Mouse (Mus musculus) erythroblast, embryonic 14.5 days (primary cell): ENCODE data around the gene Shisa9. TPM values are rescaled to one million over a fixed set of nuclear protein-coding genes. Genes with fewer than 3 reads are reported as not detected.

Source experiments
- H3K27me3 ChIP-seq: 2 replicates; pipeline ENCODE4 v1.6.1; 2012; ENCODE audit warnings: inconsistent platforms; ENCODE audit not compliant: control insufficient read depth
- H3K36me3 ChIP-seq: 2 replicates; pipeline ENCODE4 v1.6.1; 2012; ENCODE audit warnings: mild to moderate bottlenecking, inconsistent platforms; ENCODE audit not compliant: control insufficient read depth
- H3K4me1 ChIP-seq: 2 replicates; pipeline ENCODE4 v1.6.1; 2012; ENCODE audit warnings: inconsistent platforms; ENCODE audit not compliant: control insufficient read depth
- H3K4me3 ChIP-seq: replicated peaks from 2 replicates; pipeline ENCODE3; 2012; ENCODE audit warnings: moderate library complexity, mild to moderate bottlenecking, inconsistent platforms
- H3K9me3 ChIP-seq: 2 replicates; pipeline ENCODE4 v1.6.1; 2012; ENCODE audit warnings: low read length, inconsistent platforms, mixed read lengths; ENCODE audit not compliant: control insufficient read depth
- GATA1 ChIP-seq: IDR thresholded peaks from 2 replicates; pipeline ENCODE4 v1.6.1; 2012; ENCODE audit warnings: low read length, inconsistent platforms, mixed read lengths
- TAL1 ChIP-seq: IDR thresholded peaks from 3 replicates; pipeline ENCODE4 v1.6.1; 2012; ENCODE audit warnings: low read length, inconsistent platforms, mixed read lengths
- polyA plus RNA-seq: library from polyadenylated mRNA; stranded (reverse); fragments of >175 nt; gene quantifications from 2 replicates; pipeline ENCODE4 v1.2.3, GENCODE M21; 2012

Gene Shisa9
- polyA plus RNA-seq, 1 experiment: not detected

- H3K27me3 ChIP-seq: no peaks in the 10 kb centered on the region
- H3K36me3 ChIP-seq: no peaks in the 10 kb centered on the region
- TF ChIP-seq TAL1: no peak
- TF ChIP-seq GATA1: no peak
- no peaks in the 10 kb centered on the region for H3K4me1 ChIP-seq
- no peak overlapping the region for H3K4me3 ChIP-seq
- H3K9me3 ChIP-seq: no peaks in the 10 kb centered on the region
These were observed 51.0 kb downstream of the Shisa9 start for GRCm38 (mm10) chr16:12034868-12035267.

- H3K36me3 ChIP-seq: no peaks in the 10 kb centered on the region
- H3K9me3 ChIP-seq: no peaks in the 10 kb centered on the region
- TF ChIP-seq GATA1 (no peak), TAL1 (no peak)
- no peak overlapping the region for H3K4me3 ChIP-seq
- H3K4me1 ChIP-seq: no peaks in the 10 kb centered on the region
- H3K27me3 ChIP-seq: no peaks in the 10 kb centered on the region
These were observed 51.7 kb downstream of the Shisa9 start for GRCm38 (mm10) chr16:12035626-12036025.

- no peaks in the 10 kb centered on the region for H3K36me3 ChIP-seq
These were observed 57.0 kb downstream of the Shisa9 start for GRCm38 (mm10) chr16:12040935-12041334.

GRCm38 (mm10) chr16:12052051-12052450 lies 68.1 kb downstream of the Shisa9 start:
- Histone ChIP-seq H3K9me3 (no peaks in the 10 kb centered on the region), H3K4me1 (peaks cover 40% of the 10 kb centered on the region), H3K36me3 (no peaks in the 10 kb centered on the region), H3K27me3 (no peaks in the 10 kb centered on the region), H3K4me3 (no peak overlapping the region)
- TF ChIP-seq TAL1 (peak; percentile 52; the same call in 2 of the 3 replicates), GATA1 (no peak)

More at GRCm38 (mm10) chr16:12040935-12041334, 57.0 kb downstream of the Shisa9 start:
- H3K4me3 ChIP-seq: no peak overlapping the region
- TF ChIP-seq TAL1: no peak
- no peak for TF ChIP-seq GATA1
- H3K27me3 ChIP-seq: no peaks in the 10 kb centered on the region
- no peaks in the 10 kb centered on the region for H3K4me1 ChIP-seq
- no peaks in the 10 kb centered on the region for H3K9me3 ChIP-seq

- no peaks in the 10 kb centered on the region for H3K27me3 ChIP-seq
- H3K36me3 ChIP-seq: no peaks in the 10 kb centered on the region
- H3K4me3 ChIP-seq: no peak overlapping the region
- no peaks in the 10 kb centered on the region for H3K4me1 ChIP-seq
- no peaks in the 10 kb centered on the region for H3K9me3 ChIP-seq
- TF ChIP-seq TAL1: no peak
- TF ChIP-seq GATA1: no peak
These were observed 88.7 kb downstream of the Shisa9 start for GRCm38 (mm10) chr16:12072573-12072972.

GRCm38 (mm10) chr16:12076270-12076669 lies 92.4 kb downstream of the Shisa9 start:
- no peaks in the 10 kb centered on the region for H3K27me3 ChIP-seq
- no peaks in the 10 kb centered on the region for H3K4me1 ChIP-seq
- TF ChIP-seq GATA1: no peak
- no peak for TF ChIP-seq TAL1
- no peak overlapping the region for H3K4me3 ChIP-seq
- H3K9me3 ChIP-seq: no peaks in the 10 kb centered on the region
- no peaks in the 10 kb centered on the region for H3K36me3 ChIP-seq

- TF ChIP-seq GATA1 (no peak), TAL1 (no peak)
- H3K4me3 ChIP-seq: no peak overlapping the region
- H3K27me3 ChIP-seq: no peaks in the 10 kb centered on the region
- H3K9me3 ChIP-seq: no peaks in the 10 kb centered on the region
- no peaks in the 10 kb centered on the region for H3K4me1 ChIP-seq
- H3K36me3 ChIP-seq: no peaks in the 10 kb centered on the region
These were observed 92.8 kb downstream of the Shisa9 start for GRCm38 (mm10) chr16:12076700-12077099.

- Histone ChIP-seq H3K4me3 (no peak overlapping the region), H3K9me3 (no peaks in the 10 kb centered on the region), H3K27me3 (no peaks in the 10 kb centered on the region), H3K4me1 (peaks cover 5% of the 10 kb centered on the region), H3K36me3 (no peaks in the 10 kb centered on the region)
- no peak for TF ChIP-seq TAL1
- TF ChIP-seq GATA1: no peak
These were observed 99.2 kb downstream of the Shisa9 start for GRCm38 (mm10) chr16:12083082-12083481.

GRCm38 (mm10) chr16:12090604-12091235 lies 106.8 kb downstream of the Shisa9 start:
- Histone ChIP-seq H3K4me3 (no peak overlapping the region), H3K36me3 (no peaks in the 10 kb centered on the region), H3K4me1 (no peaks in the 10 kb centered on the region), H3K9me3 (no peaks in the 10 kb centered on the region), H3K27me3 (no peaks in the 10 kb centered on the region)
- no peak for TF ChIP-seq TAL1
- no peak for TF ChIP-seq GATA1

- Histone ChIP-seq H3K27me3 (no peaks in the 10 kb centered on the region; the same call in 1 of the 2 replicates), H3K4me1 (no peaks in the 10 kb centered on the region)
These were observed 109.3 kb downstream of the Shisa9 start for GRCm38 (mm10) chr16:12093253-12093652.

More at GRCm38 (mm10) chr16:12093253-12093652, 109.3 kb downstream of the Shisa9 start:
- no peak overlapping the region for H3K4me3 ChIP-seq
- TF ChIP-seq TAL1 (no peak), GATA1 (no peak)
- no peaks in the 10 kb centered on the region for H3K36me3 ChIP-seq
- no peaks in the 10 kb centered on the region for H3K9me3 ChIP-seq
